Mouse (Mus musculus): ENCODE measurements around the gene Galnt16. TPM values are rescaled to one million over a fixed set of nuclear protein-coding genes. Genes with fewer than 3 reads are reported as not detected.

Galnt16 gene
- polyA plus RNA-seq, 2 experiments: 15.7 to 19.1 TPM

DNA sequence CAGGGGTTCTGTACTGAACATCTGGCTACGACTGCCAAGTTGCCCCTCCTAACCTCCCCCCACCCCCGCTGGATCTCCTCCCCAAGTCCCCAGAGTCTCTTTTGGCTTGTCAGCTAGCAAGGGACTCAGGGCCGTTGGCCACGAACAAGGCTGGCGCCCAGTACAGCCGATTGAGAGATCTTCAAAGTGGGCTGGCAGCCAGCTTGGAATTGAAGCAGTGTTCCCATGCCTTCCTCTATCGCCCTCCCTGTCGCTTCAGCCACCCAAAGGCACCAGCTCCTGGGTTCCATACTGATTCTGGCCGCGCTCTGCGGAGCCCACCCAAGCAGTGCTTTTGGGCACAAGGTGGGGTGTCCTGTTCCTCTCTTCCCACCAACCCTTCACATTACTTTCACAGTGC, 31.6 kb downstream of the Galnt16 start:
- no peaks in the 10 kb centered on the region for H3K27me3 ChIP-seq (ENCODE audit: control insufficient read depth, insufficient read depth, low read length)
- H3K9ac ChIP-seq (ENCODE audit: low read depth, low read length, severe bottlenecking): no peak overlapping the region
- H3K4me3 ChIP-seq (replicated peaks; ENCODE audit: low read length): no peak overlapping the region
- DNase-seq (ENCODE audit: low spot score) (no peak), ATAC-seq (ENCODE audit: low FRiP score, low read depth) (no peak)
- no peaks in the 10 kb centered on the region for H3K36me3 ChIP-seq (ENCODE audit: control insufficient read depth, insufficient read depth, low read length)
- no peaks in the 10 kb centered on the region for H3K4me1 ChIP-seq (ENCODE audit: control insufficient read depth, insufficient read depth, low read length)
- H3K4me2 ChIP-seq (replicated peaks; ENCODE audit: low read depth, low read length, severe bottlenecking): no peak overlapping the region
- no peak for TF ChIP-seq POLR2A (IDR thresholded peaks at IDR 0.05; ENCODE audit: borderline replicate concordance, extremely low read depth, insufficient read depth, insufficient read length)
- 68% methylated on average over 11 of the region's 11 CpGs for WGBS
- no peak overlapping the region for H3K27ac ChIP-seq (replicated peaks; ENCODE audit: low read depth, low read length)
- H3K9me3 ChIP-seq (ENCODE audit: control insufficient read depth, low read length): no peaks in the 10 kb centered on the region

DNA sequence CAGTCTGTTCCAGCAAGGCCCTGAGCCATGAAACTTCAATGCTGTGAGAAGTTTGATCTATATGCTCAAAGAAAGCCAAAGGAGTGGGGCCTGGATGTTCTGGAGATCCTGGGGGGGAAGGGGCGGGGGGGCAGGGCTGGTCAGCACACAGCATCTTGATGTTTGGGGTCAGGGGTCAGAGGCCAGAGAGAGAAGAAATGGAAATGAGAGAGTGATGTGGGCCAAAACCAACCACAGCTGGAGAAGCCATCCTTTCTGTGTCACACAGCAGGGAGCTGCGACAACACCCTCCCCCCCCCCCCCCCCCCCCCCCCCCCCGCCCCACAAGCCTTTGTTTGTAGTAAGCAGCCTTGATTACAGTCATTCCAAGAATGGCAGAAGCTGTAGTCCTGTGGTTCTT, 35.1 kb downstream of the Galnt16 start:
- no peak for DNase-seq (ENCODE audit: low spot score)
- no peak overlapping the region for H3K4me3 ChIP-seq (replicated peaks; ENCODE audit: low read length)
- H3K9me3 ChIP-seq (ENCODE audit: control insufficient read depth, low read length): no peaks in the 10 kb centered on the region
- no peak for ATAC-seq (ENCODE audit: low FRiP score, low read depth)
- no peak overlapping the region for H3K27ac ChIP-seq (replicated peaks; ENCODE audit: low read depth, low read length)
- H3K4me2 ChIP-seq (replicated peaks; ENCODE audit: low read depth, low read length, severe bottlenecking): no peak overlapping the region
- H3K4me1 ChIP-seq (ENCODE audit: control insufficient read depth, insufficient read depth, low read length): no peaks in the 10 kb centered on the region
- H3K9ac ChIP-seq (ENCODE audit: low read depth, low read length, severe bottlenecking): no peak overlapping the region
- no peaks in the 10 kb centered on the region for H3K36me3 ChIP-seq (ENCODE audit: control insufficient read depth, insufficient read depth, low read length)
- WGBS: 30% methylated on average over 1 of the region's 3 CpGs
- TF ChIP-seq POLR2A (IDR thresholded peaks at IDR 0.05; ENCODE audit: borderline replicate concordance, extremely low read depth, insufficient read depth, insufficient read length): no peak
- no peaks in the 10 kb centered on the region for H3K27me3 ChIP-seq (ENCODE audit: control insufficient read depth, insufficient read depth, low read length)

DNA sequence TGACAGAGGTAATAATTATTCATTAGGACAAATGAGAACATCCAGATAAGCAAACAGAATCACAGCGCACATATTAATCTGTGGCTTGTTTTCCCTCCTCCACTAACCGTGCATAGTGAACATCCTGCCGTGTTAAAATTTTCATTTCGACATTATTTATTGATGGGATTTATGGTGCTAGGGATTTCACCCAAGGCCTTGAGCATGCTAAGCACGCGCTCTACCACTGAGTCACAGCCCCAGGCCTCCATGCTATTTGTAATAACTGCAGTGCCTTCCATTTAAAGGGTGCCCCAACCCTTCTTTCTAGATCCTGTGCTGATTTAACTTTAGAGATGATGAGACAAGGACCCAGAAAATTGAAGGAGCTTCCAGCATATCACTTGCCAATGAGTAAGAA, 36.2 kb downstream of the Galnt16 start:
- H3K4me3 ChIP-seq (replicated peaks; ENCODE audit: low read length): no peak overlapping the region
- H3K36me3 ChIP-seq (ENCODE audit: control insufficient read depth, insufficient read depth, low read length): no peaks in the 10 kb centered on the region
- no peak for TF ChIP-seq POLR2A (IDR thresholded peaks at IDR 0.05; ENCODE audit: borderline replicate concordance, extremely low read depth, insufficient read depth, insufficient read length)
- no peaks in the 10 kb centered on the region for H3K27me3 ChIP-seq (ENCODE audit: control insufficient read depth, insufficient read depth, low read length)
- no peak for ATAC-seq (ENCODE audit: low FRiP score, low read depth)
- H3K4me1 ChIP-seq (ENCODE audit: control insufficient read depth, insufficient read depth, low read length): no peaks in the 10 kb centered on the region
- DNase-seq (ENCODE audit: low spot score): no peak
- H3K9me3 ChIP-seq (ENCODE audit: control insufficient read depth, low read length): no peaks in the 10 kb centered on the region
- 90% methylated on average over 6 of the region's 6 CpGs for WGBS
- no peak overlapping the region for H3K9ac ChIP-seq (ENCODE audit: low read depth, low read length, severe bottlenecking)
- no peak overlapping the region for H3K27ac ChIP-seq (replicated peaks; ENCODE audit: low read depth, low read length)
- H3K4me2 ChIP-seq (replicated peaks; ENCODE audit: low read depth, low read length, severe bottlenecking): no peak overlapping the region

DNA sequence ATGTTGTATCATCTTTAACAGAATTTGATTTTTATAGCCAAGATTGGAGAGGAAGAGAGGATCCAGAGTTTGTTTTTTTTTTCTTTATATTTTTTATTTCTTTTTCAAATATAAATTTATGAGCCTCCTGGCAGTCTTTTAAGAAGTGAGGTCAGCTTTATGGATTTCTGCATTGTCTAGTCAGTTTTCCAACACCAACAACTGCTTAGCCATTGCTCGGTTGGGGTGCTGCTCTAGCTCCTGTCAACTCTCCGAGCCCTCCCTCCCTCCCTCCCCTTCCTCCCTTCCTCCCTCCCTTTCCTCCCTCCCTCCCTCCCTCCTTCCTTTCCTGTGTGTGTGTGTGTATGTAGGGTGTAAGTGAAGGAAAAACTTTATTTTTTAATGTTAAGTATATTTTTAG, 43.8 kb downstream of the Galnt16 start:
- TF ChIP-seq POLR2A (IDR thresholded peaks at IDR 0.05; ENCODE audit: borderline replicate concordance, extremely low read depth, insufficient read depth, insufficient read length): no peak
- Histone ChIP-seq H3K4me3 (replicated peaks; ENCODE audit: low read length) (no peak overlapping the region), H3K4me2 (replicated peaks; ENCODE audit: low read depth, low read length, severe bottlenecking) (no peak overlapping the region), H3K9ac (ENCODE audit: low read depth, low read length, severe bottlenecking) (no peak overlapping the region), H3K4me1 (ENCODE audit: control insufficient read depth, insufficient read depth, low read length) (peaks cover 17% of the 10 kb centered on the region), H3K36me3 (ENCODE audit: control insufficient read depth, insufficient read depth, low read length) (no peaks in the 10 kb centered on the region), H3K27ac (replicated peaks; ENCODE audit: low read depth, low read length) (no peak overlapping the region), H3K27me3 (ENCODE audit: control insufficient read depth, insufficient read depth, low read length) (no peaks in the 10 kb centered on the region), H3K9me3 (ENCODE audit: control insufficient read depth, low read length) (no peaks in the 10 kb centered on the region; the same call in 1 of the 2 replicates)
- DNase-seq (ENCODE audit: low spot score): no peak
- ATAC-seq (ENCODE audit: low FRiP score, low read depth): no peak
- WGBS: 14% methylated on average over 2 of the region's 2 CpGs

DNA sequence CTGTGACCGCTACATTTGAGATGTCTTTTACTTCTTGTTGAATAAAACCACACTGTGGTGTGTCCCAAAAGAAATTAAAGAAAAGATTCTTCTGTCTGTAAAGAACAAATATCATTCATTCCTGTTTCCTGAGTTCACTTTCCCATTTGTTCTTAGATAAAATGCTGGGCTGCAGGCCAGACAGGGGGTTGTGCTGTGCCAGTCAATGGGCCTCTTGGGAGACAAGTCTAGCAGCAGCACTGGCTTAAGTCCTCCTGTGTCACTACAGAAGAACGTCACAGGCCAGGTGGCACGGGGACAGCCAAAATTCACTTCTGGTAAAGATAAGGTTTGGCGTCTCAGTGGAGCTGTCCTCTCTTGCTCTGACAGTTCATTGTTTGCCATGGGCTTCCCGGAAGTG, 44.7 kb downstream of the Galnt16 start:
- no peaks in the 10 kb centered on the region; the same call in 1 of the 2 replicates for H3K9me3 ChIP-seq (ENCODE audit: control insufficient read depth, low read length)
- no peaks in the 10 kb centered on the region for H3K27me3 ChIP-seq (ENCODE audit: control insufficient read depth, insufficient read depth, low read length)
- no peak for TF ChIP-seq POLR2A (IDR thresholded peaks at IDR 0.05; ENCODE audit: borderline replicate concordance, extremely low read depth, insufficient read depth, insufficient read length)
- H3K4me1 ChIP-seq (ENCODE audit: control insufficient read depth, insufficient read depth, low read length): peaks cover 24% of the 10 kb centered on the region
- H3K4me3 ChIP-seq (replicated peaks; ENCODE audit: low read length): no peak overlapping the region
- ATAC-seq (ENCODE audit: low FRiP score, low read depth) (no peak), DNase-seq (ENCODE audit: low spot score) (no peak)
- no peaks in the 10 kb centered on the region for H3K36me3 ChIP-seq (ENCODE audit: control insufficient read depth, insufficient read depth, low read length)
- no peak overlapping the region for H3K9ac ChIP-seq (ENCODE audit: low read depth, low read length, severe bottlenecking)
- no peak overlapping the region for H3K27ac ChIP-seq (replicated peaks; ENCODE audit: low read depth, low read length)
- 56% methylated on average over 5 of the region's 5 CpGs for WGBS
- no peak overlapping the region for H3K4me2 ChIP-seq (replicated peaks; ENCODE audit: low read depth, low read length, severe bottlenecking)

DNA sequence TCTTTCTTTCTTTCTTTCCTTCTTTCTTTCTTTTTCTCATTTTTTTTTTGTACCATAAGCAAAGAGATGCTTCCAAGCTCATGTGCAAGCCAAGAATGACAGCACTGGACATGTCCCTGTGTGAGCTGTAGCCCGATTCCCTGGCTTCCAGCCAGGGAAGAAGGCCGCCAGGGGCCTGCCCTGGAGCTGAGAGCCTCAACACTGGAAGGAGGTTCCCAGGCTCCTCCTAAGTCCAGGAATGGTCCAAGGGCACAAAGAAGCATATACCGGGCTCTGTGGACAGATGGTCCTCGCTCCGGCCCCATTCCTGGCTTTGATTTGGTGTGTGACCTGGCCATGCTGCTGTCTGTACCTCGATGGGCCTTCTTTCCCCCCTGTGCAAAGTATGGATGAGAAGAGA, 46.9 kb downstream of the Galnt16 start:
- no peak overlapping the region for H3K4me3 ChIP-seq (replicated peaks; ENCODE audit: low read length)
- no peaks in the 10 kb centered on the region for H3K36me3 ChIP-seq (ENCODE audit: control insufficient read depth, insufficient read depth, low read length)
- no peaks in the 10 kb centered on the region for H3K27me3 ChIP-seq (ENCODE audit: control insufficient read depth, insufficient read depth, low read length)
- H3K4me2 ChIP-seq (replicated peaks; ENCODE audit: low read depth, low read length, severe bottlenecking): no peak overlapping the region
- H3K4me1 ChIP-seq (ENCODE audit: control insufficient read depth, insufficient read depth, low read length): peaks cover 24% of the 10 kb centered on the region
- DNase-seq (ENCODE audit: low spot score): no peak
- no peak overlapping the region for H3K9ac ChIP-seq (ENCODE audit: low read depth, low read length, severe bottlenecking)
- no peak overlapping the region for H3K27ac ChIP-seq (replicated peaks; ENCODE audit: low read depth, low read length)
- H3K9me3 ChIP-seq (ENCODE audit: control insufficient read depth, low read length): no peaks in the 10 kb centered on the region; the same call in 1 of the 2 replicates
- no peak for ATAC-seq (ENCODE audit: low FRiP score, low read depth)
- TF ChIP-seq POLR2A (IDR thresholded peaks at IDR 0.05; ENCODE audit: borderline replicate concordance, extremely low read depth, insufficient read depth, insufficient read length): no peak
- WGBS: 73% methylated on average over 6 of the region's 6 CpGs

All from limb, embryonic 14.5 days (tissue).